Mouse (Mus musculus): ENCODE results near the gene Nbea. TPM values are rescaled to one million over a fixed set of nuclear protein-coding genes. Genes with fewer than 3 reads are reported as not detected.
A peak's percentile ranks its signal among the peaks of the same experiment; 100 is the strongest.

Nbea gene
- 8.9 and 10.5 TPM in 2 replicates for polyA plus RNA-seq (2015; fragmentation: Nextera tagmentation; extraction: Ambion mirVana)

GRCm38 (mm10) chr3:56183159-56184133 lies at the start of gene Nbea:
Gene Nbea, minus strand, starts transcription at chr3:56183701.
- no peaks in the 10 kb centered on the region; the same call in 1 of the 2 replicates for H3K4me1 ChIP-seq
- peak within 1 kb of the TSS; percentile 88 for H3K27ac ChIP-seq
- no peaks in the 10 kb centered on the region for H3K27me3 ChIP-seq (replicated peaks)
- peak within 1 kb of the TSS; percentile 78 for H3K9ac ChIP-seq
- WGBS, result under 1% methylated on average over 118 of the region's 131 CpGs
- H3K9me3 ChIP-seq, result no peaks in the 10 kb centered on the region
- no peaks in the 10 kb centered on the region for H3K36me3 ChIP-seq
- H3K4me2 ChIP-seq, result peak within 1 kb of the TSS; percentile 94
- H3K4me3 ChIP-seq (replicated peaks), result peak within 1 kb of the TSS; percentile 94
- peak; percentile 83 for ATAC-seq (ENCODE audit: insufficient read depth, low FRiP score, low read depth)

GRCm38 (mm10) chr3:56229283-56229682 lies 45.8 kb upstream of the Nbea start:
- no peak overlapping the region for H3K4me2 ChIP-seq
- WGBS, result 23% methylated on average over 1 of the region's 1 CpGs
- H3K9ac ChIP-seq, result no peak overlapping the region
- ATAC-seq (ENCODE audit: insufficient read depth, low FRiP score, low read depth), result no peak
- no peaks in the 10 kb centered on the region for H3K27me3 ChIP-seq (replicated peaks)
- H3K27ac ChIP-seq, result no peak overlapping the region
- no peaks in the 10 kb centered on the region for H3K4me1 ChIP-seq
- no peak overlapping the region for H3K4me3 ChIP-seq (replicated peaks)
- H3K9me3 ChIP-seq, result no peaks in the 10 kb centered on the region
- H3K36me3 ChIP-seq, result no peaks in the 10 kb centered on the region

- H3K4me3 ChIP-seq (replicated peaks), result no peak overlapping the region
- ATAC-seq (ENCODE audit: insufficient read depth, low FRiP score, low read depth), result no peak
- no peaks in the 10 kb centered on the region for H3K4me1 ChIP-seq
- H3K36me3 ChIP-seq, result no peaks in the 10 kb centered on the region
- H3K4me2 ChIP-seq, result no peak overlapping the region
- H3K27ac ChIP-seq, result no peak overlapping the region
- no peaks in the 10 kb centered on the region for H3K9me3 ChIP-seq
- no peak overlapping the region for H3K9ac ChIP-seq
- no peaks in the 10 kb centered on the region for H3K27me3 ChIP-seq (replicated peaks)
- 53% methylated on average over 2 of the region's 2 CpGs for WGBS
Measured at GRCm38 (mm10) chr3:56215989-56216388, 32.5 kb upstream of the Nbea start.

GRCm38 (mm10) chr3:56203968-56204367 lies 20.5 kb upstream of the Nbea start:
- H3K27me3 ChIP-seq (replicated peaks), result no peaks in the 10 kb centered on the region
- no peaks in the 10 kb centered on the region for H3K4me1 ChIP-seq
- H3K27ac ChIP-seq, result no peak overlapping the region
- H3K4me3 ChIP-seq (replicated peaks), result no peak overlapping the region
- WGBS, result 75% methylated on average over 6 of the region's 6 CpGs
- H3K9ac ChIP-seq, result no peak overlapping the region
- no peaks in the 10 kb centered on the region for H3K9me3 ChIP-seq
- ATAC-seq (ENCODE audit: insufficient read depth, low FRiP score, low read depth), result no peak
- H3K36me3 ChIP-seq, result no peaks in the 10 kb centered on the region
- no peak overlapping the region for H3K4me2 ChIP-seq

- Histone ChIP-seq H3K9me3 (no peaks in the 10 kb centered on the region), H3K4me2 (no peak overlapping the region), H3K36me3 (no peaks in the 10 kb centered on the region), H3K4me1 (no peaks in the 10 kb centered on the region), H3K9ac (no peak overlapping the region), H3K4me3 (replicated peaks) (no peak overlapping the region), H3K27me3 (replicated peaks) (no peaks in the 10 kb centered on the region), H3K27ac (no peak overlapping the region)
- ATAC-seq (ENCODE audit: insufficient read depth, low FRiP score, low read depth), result no peak
- 74% methylated on average over 1 of the region's 1 CpGs for WGBS
Measured at GRCm38 (mm10) chr3:56188238-56188637, 4.7 kb upstream of the Nbea start.

GRCm38 (mm10) chr3:56187131-56187779 lies 3.8 kb upstream of the Nbea start:
- no peak overlapping the region for H3K27ac ChIP-seq
- H3K36me3 ChIP-seq, result no peaks in the 10 kb centered on the region
- ATAC-seq (ENCODE audit: insufficient read depth, low FRiP score, low read depth), result no peak
- no peak overlapping the region for H3K4me2 ChIP-seq
- H3K9me3 ChIP-seq, result no peaks in the 10 kb centered on the region
- WGBS, result 60% methylated on average over 6 of the region's 6 CpGs
- H3K9ac ChIP-seq, result no peak overlapping the region
- H3K4me1 ChIP-seq, result no peaks in the 10 kb centered on the region
- no peak overlapping the region for H3K4me3 ChIP-seq (replicated peaks)
- H3K27me3 ChIP-seq (replicated peaks), result no peaks in the 10 kb centered on the region

GRCm38 (mm10) chr3:56182371-56183158 lies 936 bp downstream of the Nbea start:
- Histone ChIP-seq H3K9ac (peak overlapping the region; percentile 78), H3K36me3 (no peaks in the 10 kb centered on the region), H3K4me3 (replicated peaks) (peak overlapping the region; percentile 94), H3K27ac (peak overlapping the region; percentile 88), H3K4me1 (no peaks in the 10 kb centered on the region; the same call in 1 of the 2 replicates), H3K4me2 (peak overlapping the region; percentile 94), H3K27me3 (replicated peaks) (no peaks in the 10 kb centered on the region), H3K9me3 (no peaks in the 10 kb centered on the region)
- ATAC-seq (ENCODE audit: insufficient read depth, low FRiP score, low read depth), result peak; percentile 40; the same call in 1 of the 2 replicates
- whole genome bisulfite sequencing, result 1% methylated on average over 61 of the region's 61 CpGs

- peak overlapping the region; percentile 94 for H3K4me3 ChIP-seq (replicated peaks)
- 0 out of 2 replicates have a peak overlapping the region, but pooled peaks have one; percentile 9 for H3K9ac ChIP-seq
- no peaks in the 10 kb centered on the region for H3K27me3 ChIP-seq (replicated peaks)
- 11% methylated on average over 4 of the region's 4 CpGs for WGBS
- no peaks in the 10 kb centered on the region for H3K36me3 ChIP-seq
- peak overlapping the region; percentile 94 for H3K4me2 ChIP-seq
- no peak for ATAC-seq (ENCODE audit: insufficient read depth, low FRiP score, low read depth)
- H3K27ac ChIP-seq, result peak overlapping the region; percentile 40; the same call in 1 of the 2 replicates
- no peaks in the 10 kb centered on the region; the same call in 1 of the 2 replicates for H3K4me1 ChIP-seq
- no peaks in the 10 kb centered on the region for H3K9me3 ChIP-seq
Measured at GRCm38 (mm10) chr3:56181991-56182370, 1.5 kb downstream of the Nbea start.

- Histone ChIP-seq H3K9ac (no peak overlapping the region), H3K4me1 (no peaks in the 10 kb centered on the region; the same call in 1 of the 2 replicates), H3K9me3 (no peaks in the 10 kb centered on the region), H3K36me3 (no peaks in the 10 kb centered on the region), H3K4me3 (replicated peaks) (no peak overlapping the region; the same call in 1 of the 2 replicates), H3K27me3 (replicated peaks) (no peaks in the 10 kb centered on the region), H3K4me2 (peak overlapping the region; percentile 94), H3K27ac (no peak overlapping the region)
- WGBS, result 43% methylated on average over 3 of the region's 3 CpGs
- ATAC-seq (ENCODE audit: insufficient read depth, low FRiP score, low read depth), result no peak
Measured at GRCm38 (mm10) chr3:56181025-56181424, 2.5 kb downstream of the Nbea start.

- Histone ChIP-seq H3K9ac (no peak overlapping the region), H3K9me3 (no peaks in the 10 kb centered on the region), H3K27me3 (replicated peaks) (no peaks in the 10 kb centered on the region), H3K4me3 (replicated peaks) (no peak overlapping the region), H3K4me1 (no peaks in the 10 kb centered on the region), H3K4me2 (no peak overlapping the region), H3K27ac (no peak overlapping the region), H3K36me3 (no peaks in the 10 kb centered on the region)
- ATAC-seq (ENCODE audit: insufficient read depth, low FRiP score, low read depth), result no peak; the same call in 1 of the 2 replicates
- 81% methylated on average over 2 of the region's 2 CpGs for WGBS
Measured at GRCm38 (mm10) chr3:56157864-56158263, 25.6 kb downstream of the Nbea start.

GRCm38 (mm10) chr3:56126674-56127073 lies 56.8 kb downstream of the Nbea start:
- no peaks in the 10 kb centered on the region for H3K9me3 ChIP-seq
- H3K4me2 ChIP-seq, result no peak overlapping the region
- H3K27ac ChIP-seq, result no peak overlapping the region
- 70% methylated on average over 3 of the region's 3 CpGs for WGBS
- no peak for ATAC-seq (ENCODE audit: insufficient read depth, low FRiP score, low read depth)
- H3K27me3 ChIP-seq (replicated peaks), result no peaks in the 10 kb centered on the region
- H3K4me1 ChIP-seq, result no peaks in the 10 kb centered on the region
- H3K36me3 ChIP-seq, result 0 out of 2 replicates have a peak, but pooled peaks cover 6% of the 10 kb centered on the region
- H3K9ac ChIP-seq, result no peak overlapping the region
- no peak overlapping the region for H3K4me3 ChIP-seq (replicated peaks)

Data from stomach, embryonic 15.5 days (tissue).